In genomic region chr13:11763104-11763503, GRCm38 (mm10) we compare ENCODE assay signal across 8 mouse cellular contexts.
DNase-seq lines count a peak whose midpoint lies in the region; ATAC-seq and TF ChIP-seq lines count a peak whose summit lies in the region.

No protein-coding gene starts in this region.

- H3K36me3 ChIP-seq in liver, embryonic 12.5 days: no peaks in the 10 kb centered on the region
- no peaks in the 10 kb centered on the region for H3K36me3 ChIP-seq in forebrain, postnatal 0 days (ENCODE audit: insufficient read depth)

- no peaks in the 10 kb centered on the region for H3K27me3 ChIP-seq in liver, embryonic 12.5 days (replicated peaks)
- H3K27me3 ChIP-seq in forebrain, postnatal 0 days (ENCODE audit: insufficient read depth, low read length): no peaks in the 10 kb centered on the region

- DNase-seq in CD4-positive, CD25-positive, alpha-beta regulatory T cell, adult 2 months (ENCODE audit: low read depth, low spot score): peak; percentile 40
- DNase-seq in liver: peak; percentile 8
- peak; percentile 5 for DNase-seq in c-Kit-positive CD71-positive TER-119-positive erythroid progenitor cells, embryonic 14.5 days (ENCODE audit: low spot score)
- DNase-seq in forebrain, postnatal 0 days: peak; percentile 62
- no peak for DNase-seq in gastrocnemius, postnatal 25 days

- no peak overlapping the region for H3K4me3 ChIP-seq in liver, embryonic 12.5 days
- H3K4me3 ChIP-seq in forebrain, postnatal 0 days (ENCODE audit: low read depth, low read length): no peak overlapping the region

- no peak for ATAC-seq in CD4-positive, CD25-positive, alpha-beta regulatory T cell, adult 4 months
- no peak for ATAC-seq in liver, embryonic 12.5 days
- ATAC-seq in forebrain, postnatal 0 days: no peak
- peak; percentile 39; the same call in 1 of the 2 replicates for ATAC-seq in megakaryocyte progenitor cell, adult 5-6 weeks (replicated peaks; ENCODE audit: poor library complexity)

- 60% methylated on average over 3 of the region's 3 CpGs for WGBS in liver, embryonic 12.5 days (ENCODE audit: insufficient replicate concordance)
- 82% methylated on average over 3 of the region's 3 CpGs for WGBS in forebrain, postnatal 0 days

- H3K9me3 ChIP-seq in liver, embryonic 12.5 days (replicated peaks): no peaks in the 10 kb centered on the region
- H3K9me3 ChIP-seq in forebrain, postnatal 0 days (ENCODE audit: low read length): no peaks in the 10 kb centered on the region

- H3K4me2 ChIP-seq in liver, embryonic 12.5 days: no peak overlapping the region
- no peak overlapping the region for H3K4me2 ChIP-seq in forebrain, postnatal 0 days (ENCODE audit: low read depth)

- H3K4me1 ChIP-seq in liver, embryonic 12.5 days: no peaks in the 10 kb centered on the region
- H3K4me1 ChIP-seq in forebrain, postnatal 0 days (ENCODE audit: insufficient read depth): no peaks in the 10 kb centered on the region

- H3K27ac ChIP-seq in liver, embryonic 12.5 days: no peak overlapping the region
- no peak overlapping the region for H3K27ac ChIP-seq in forebrain, postnatal 0 days (ENCODE audit: low read depth, low read length)

- TF ChIP-seq CTCF in forebrain, postnatal 0 days (IDR thresholded peaks at IDR 0.05; ENCODE audit: low read depth): peak; percentile 76

- no peak overlapping the region for H3K9ac ChIP-seq in liver, embryonic 12.5 days
- H3K9ac ChIP-seq in forebrain, postnatal 0 days: no peak overlapping the region
